Mouse (Mus musculus) hindbrain, embryonic 12.5 days (tissue): Measurements from ENCODE around the gene Jmjd1c. TPM values are rescaled to one million over a fixed set of nuclear protein-coding genes. Genes with fewer than 3 reads are reported as not detected.
A peak's percentile ranks its signal among the peaks of the same experiment; 100 is the strongest.

Source experiments
- ATAC-seq: fragments of 200-750 bp; cut with Nextera tagmentation; 2 replicates; pipeline ENCODE4 v1.8.0; 2017; ENCODE audit warnings: moderate TSS enrichment; ENCODE audit not compliant: low FRiP score
- H3K27ac ChIP-seq: fragments of 300-500 bp; sonication (generic); 2 replicates; pipeline ENCODE4 v1.5.1; 2016; ENCODE audit warnings: mild to moderate bottlenecking
- H3K27me3 ChIP-seq: fragments of 300-500 bp; sonication (generic); 2 replicates; pipeline ENCODE4 v1.6.1; 2016; ENCODE audit warnings: mild to moderate bottlenecking
- H3K36me3 ChIP-seq: fragments of 300-500 bp; sonication (generic); 2 replicates; pipeline ENCODE4 v1.6.1; 2016; ENCODE audit warnings: mild to moderate bottlenecking
- H3K4me1 ChIP-seq: fragments of 300-500 bp; sonication (generic); 2 replicates; pipeline ENCODE4 v1.6.1; 2016
- H3K4me2 ChIP-seq: fragments of 300-500 bp; sonication (generic); replicated peaks from 2 replicates; pipeline ENCODE4 v1.6.1; 2016; ENCODE audit warnings: mild to moderate bottlenecking
- H3K4me3 ChIP-seq: fragments of 300-500 bp; sonication (generic); 2 replicates; pipeline ENCODE4 v1.5.1; 2016; ENCODE audit warnings: mild to moderate bottlenecking
- H3K9ac ChIP-seq: fragments of 300-500 bp; sonication (generic); 2 replicates; pipeline ENCODE4 v1.6.1; 2016; ENCODE audit warnings: mild to moderate bottlenecking, moderate library complexity
- H3K9me3 ChIP-seq: fragments of 300-500 bp; sonication (generic); replicated peaks from 2 replicates; pipeline ENCODE4 v1.6.1; 2016; ENCODE audit warnings: mild to moderate bottlenecking
- WGBS: fragments of 180-500 bp; shearing (Covaris S2); methylation state at CpG from one replicate; pipeline ENCODE4 v1.1.7; 2016; 5-methylcytosine and 5-hydroxymethylcytosine counted together
- polyA plus RNA-seq: library from polyadenylated mRNA; unstranded; fragments of >200 nt; fragmentation: Nextera tagmentation; extraction: Ambion mirVana; gene quantifications from 2 replicates; pipeline ENCODE4 v1.2.1, GENCODE M21; 2016

The Jmjd1c gene
- polyA plus RNA-seq, 1 experiment from 2014 or later: 60.1 TPM

DNA sequence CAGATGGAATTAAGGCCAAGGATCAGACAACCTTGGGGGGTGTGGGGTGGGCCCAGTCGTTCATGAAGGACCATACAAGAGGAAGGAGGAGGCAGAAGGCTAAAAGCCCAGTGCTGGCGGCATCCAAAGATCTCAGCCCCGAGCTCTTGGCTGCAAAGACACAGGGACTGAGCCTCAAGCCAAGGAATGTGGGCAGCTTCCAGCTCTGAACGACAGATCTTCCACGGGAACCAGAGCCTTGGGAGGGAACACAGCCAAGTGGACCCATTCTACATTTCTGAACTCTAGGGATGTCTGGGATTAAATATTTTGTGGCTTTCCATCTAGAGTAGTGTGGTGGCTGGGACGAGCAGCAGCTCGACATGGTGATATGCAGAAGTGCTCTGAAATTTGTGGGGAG lies 37.6 kb upstream of the Jmjd1c start:
- no peaks in the 10 kb centered on the region for H3K36me3 ChIP-seq
- no peak for ATAC-seq
- H3K4me1 ChIP-seq: peaks cover 23% of the 10 kb centered on the region
- WGBS: 79% methylated on average over 7 of the region's 7 CpGs
- H3K27me3 ChIP-seq: no peaks in the 10 kb centered on the region
- H3K9me3 ChIP-seq: no peaks in the 10 kb centered on the region
- H3K9ac ChIP-seq: no peak overlapping the region
- H3K4me2 ChIP-seq: no peak overlapping the region
- no peak overlapping the region for H3K4me3 ChIP-seq
- H3K27ac ChIP-seq: no peak overlapping the region

DNA sequence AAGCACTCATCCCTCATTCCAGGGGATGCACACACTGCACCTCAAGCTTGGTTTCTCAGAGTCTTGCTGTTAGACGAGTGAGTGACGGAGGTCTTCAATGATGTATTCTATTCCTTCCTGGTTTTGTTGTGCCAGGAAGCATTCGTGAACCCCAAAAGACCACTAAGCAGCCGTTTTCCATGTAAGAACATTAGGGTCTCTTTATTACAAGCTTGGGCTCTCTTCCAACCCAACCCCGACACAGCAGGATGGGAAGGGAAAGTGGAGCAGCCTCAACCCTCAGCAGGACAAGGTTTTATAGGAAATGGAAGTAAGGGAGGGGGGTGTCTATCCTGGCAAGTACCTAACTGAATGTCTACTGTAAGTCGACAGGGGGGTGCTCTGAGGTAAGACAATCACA lies 37.2 kb upstream of the Jmjd1c start:
- Histone ChIP-seq H3K4me3 (no peak overlapping the region), H3K9me3 (no peaks in the 10 kb centered on the region), H3K27ac (no peak overlapping the region), H3K9ac (no peak overlapping the region), H3K4me2 (no peak overlapping the region), H3K4me1 (peaks cover 20% of the 10 kb centered on the region), H3K27me3 (no peaks in the 10 kb centered on the region), H3K36me3 (no peaks in the 10 kb centered on the region)
- no peak for ATAC-seq
- 77% methylated on average over 6 of the region's 6 CpGs for WGBS

DNA sequence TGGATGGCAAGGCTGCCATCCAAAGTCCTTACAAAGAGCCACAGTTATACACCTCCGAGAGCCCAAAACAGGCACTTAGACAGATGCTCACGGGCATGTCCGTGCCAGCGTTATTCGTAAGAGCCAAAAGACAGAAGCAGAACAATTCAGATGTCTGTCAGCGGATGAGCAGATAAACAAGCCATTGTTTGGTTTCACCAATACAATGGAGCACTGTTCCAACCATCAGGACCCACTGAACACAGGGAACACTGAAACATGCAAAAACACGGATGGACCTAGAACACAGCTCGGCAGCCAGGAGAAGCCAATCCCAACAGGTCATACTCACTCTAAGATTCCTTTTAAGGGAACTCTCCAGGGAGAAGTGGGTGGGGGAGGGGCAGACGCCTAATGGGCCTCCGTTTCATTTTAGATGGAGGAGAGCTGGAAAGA lies 34.5 kb upstream of the Jmjd1c start:
- H3K4me3 ChIP-seq: no peak overlapping the region
- H3K9ac ChIP-seq: no peak overlapping the region
- no peaks in the 10 kb centered on the region for H3K27me3 ChIP-seq
- H3K36me3 ChIP-seq: no peaks in the 10 kb centered on the region
- WGBS: 24% methylated on average over 10 of the region's 10 CpGs
- H3K9me3 ChIP-seq: no peaks in the 10 kb centered on the region
- H3K4me2 ChIP-seq: peak overlapping the region; percentile 32
- peaks cover 25% of the 10 kb centered on the region for H3K4me1 ChIP-seq
- H3K27ac ChIP-seq: peak overlapping the region; percentile 75
- peak; percentile 56; the same call in 1 of the 2 replicates for ATAC-seq

DNA sequence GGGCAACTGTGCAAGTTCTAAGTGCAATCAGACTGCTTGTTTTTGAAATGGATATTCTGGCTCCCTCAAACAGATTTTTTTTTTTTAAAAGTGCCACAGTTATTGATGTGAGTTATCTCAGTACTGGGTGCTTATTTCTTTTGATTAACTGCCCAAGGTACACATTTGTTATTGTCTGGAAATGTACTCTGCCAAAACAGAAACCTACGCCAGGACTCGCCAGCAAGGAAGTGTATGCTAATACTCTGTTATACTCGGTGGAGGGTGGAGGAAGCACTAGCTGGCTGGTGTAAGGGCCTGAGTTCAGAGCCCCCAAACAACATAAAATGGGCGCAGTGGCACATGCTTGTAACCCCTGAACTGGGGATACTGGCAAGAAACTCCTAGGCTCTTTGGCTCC lies 34.1 kb upstream of the Jmjd1c start:
- WGBS: 59% methylated on average over 4 of the region's 4 CpGs
- Histone ChIP-seq H3K36me3 (no peaks in the 10 kb centered on the region), H3K27ac (peak overlapping the region; percentile 75), H3K4me1 (peaks cover 27% of the 10 kb centered on the region), H3K9me3 (no peaks in the 10 kb centered on the region), H3K4me2 (peak overlapping the region; percentile 32; the same call in 1 of the 2 replicates), H3K4me3 (no peak overlapping the region), H3K9ac (no peak overlapping the region), H3K27me3 (no peaks in the 10 kb centered on the region)
- ATAC-seq: no peak

DNA sequence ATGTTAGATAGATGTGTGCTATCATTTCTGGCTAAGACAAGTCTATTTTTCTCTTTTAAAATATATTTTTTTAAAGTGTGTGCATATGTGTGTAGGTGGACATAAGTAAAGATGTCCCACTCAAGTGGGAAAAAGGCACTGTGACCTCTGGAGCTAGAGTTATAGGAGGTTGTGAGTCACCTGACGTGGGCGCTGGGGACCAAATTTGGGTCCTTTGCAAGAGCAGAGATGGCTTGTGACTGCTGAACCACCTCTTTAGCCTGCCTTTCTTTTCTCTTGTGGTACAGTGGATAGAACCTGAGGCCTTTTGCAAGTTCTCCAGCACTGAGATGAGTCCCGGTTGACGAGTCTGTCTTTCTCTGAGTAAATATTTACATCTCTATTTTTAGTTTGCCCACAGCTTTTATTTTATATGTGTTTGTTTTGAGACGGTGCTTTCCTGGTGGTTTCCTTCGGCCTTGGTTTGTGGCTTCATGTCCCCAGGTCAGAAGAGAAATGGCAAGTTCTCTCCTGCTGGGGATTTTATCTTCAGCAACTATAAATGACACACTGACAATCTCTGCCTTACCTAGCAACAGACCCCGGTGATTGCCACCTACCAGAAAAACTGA lies 30.5 kb upstream of the Jmjd1c start:
- no peak for ATAC-seq
- WGBS: 79% methylated on average over 7 of the region's 7 CpGs
- no peaks in the 10 kb centered on the region for H3K27me3 ChIP-seq
- H3K4me3 ChIP-seq: no peak overlapping the region
- H3K9ac ChIP-seq: no peak overlapping the region
- no peak overlapping the region for H3K4me2 ChIP-seq
- peaks cover 26% of the 10 kb centered on the region for H3K4me1 ChIP-seq
- H3K9me3 ChIP-seq: 0 out of 2 replicates have a peak, but pooled peaks cover 4% of the 10 kb centered on the region
- peak overlapping the region; percentile 45; the same call in 1 of the 2 replicates for H3K27ac ChIP-seq
- no peaks in the 10 kb centered on the region for H3K36me3 ChIP-seq

DNA sequence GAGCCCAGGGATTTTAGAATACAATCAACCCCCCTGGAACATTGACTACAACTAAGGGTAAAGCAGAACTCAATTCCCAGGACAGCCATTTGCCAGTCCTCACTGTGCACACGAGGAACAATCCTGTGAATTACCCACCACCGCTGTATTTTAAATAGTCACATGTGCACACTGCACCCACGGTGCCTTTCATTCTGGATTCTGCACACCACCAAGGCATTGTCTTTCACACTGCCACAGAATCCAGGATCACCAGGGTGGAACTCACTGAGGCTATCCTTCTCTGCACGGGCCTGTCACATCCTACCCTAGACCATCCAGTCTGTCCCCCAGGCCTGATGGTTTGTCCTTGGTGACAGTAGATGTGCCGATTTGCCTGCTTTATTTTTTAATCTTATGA lies 30.0 kb upstream of the Jmjd1c start:
- ATAC-seq: peak; percentile 66
- Histone ChIP-seq H3K4me2 (no peak overlapping the region), H3K36me3 (no peaks in the 10 kb centered on the region), H3K4me3 (no peak overlapping the region), H3K27ac (peak overlapping the region; percentile 45), H3K27me3 (no peaks in the 10 kb centered on the region), H3K9ac (no peak overlapping the region), H3K4me1 (peaks cover 26% of the 10 kb centered on the region), H3K9me3 (0 out of 2 replicates have a peak, but pooled peaks cover 4% of the 10 kb centered on the region)
- 42% methylated on average over 5 of the region's 5 CpGs for WGBS

DNA sequence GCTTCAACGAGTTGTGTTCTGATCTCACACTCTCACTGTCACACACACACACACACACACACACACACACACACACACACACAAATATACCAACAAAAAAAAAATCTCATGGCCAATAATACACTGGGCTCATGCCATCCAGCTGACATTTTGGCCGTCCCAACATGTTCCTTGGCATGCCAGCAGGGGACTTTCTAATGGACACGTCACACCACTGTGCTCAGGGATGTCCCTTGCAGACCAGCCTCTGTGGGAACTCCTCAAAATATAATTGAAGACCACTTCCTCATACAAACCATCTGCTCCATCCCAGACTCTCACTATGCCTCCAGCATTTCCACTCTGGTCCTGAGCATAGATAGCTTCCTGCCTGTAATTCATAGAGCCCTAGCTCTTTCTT lies 29.5 kb upstream of the Jmjd1c start:
- Histone ChIP-seq H3K4me1 (peaks cover 22% of the 10 kb centered on the region), H3K4me2 (no peak overlapping the region), H3K9ac (no peak overlapping the region), H3K36me3 (no peaks in the 10 kb centered on the region), H3K27ac (peak overlapping the region; percentile 23; the same call in 1 of the 2 replicates), H3K4me3 (no peak overlapping the region), H3K27me3 (no peaks in the 10 kb centered on the region), H3K9me3 (0 out of 2 replicates have a peak, but pooled peaks cover 4% of the 10 kb centered on the region)
- ATAC-seq: peak; percentile 46
- 58% methylated on average over 3 of the region's 3 CpGs for WGBS

DNA sequence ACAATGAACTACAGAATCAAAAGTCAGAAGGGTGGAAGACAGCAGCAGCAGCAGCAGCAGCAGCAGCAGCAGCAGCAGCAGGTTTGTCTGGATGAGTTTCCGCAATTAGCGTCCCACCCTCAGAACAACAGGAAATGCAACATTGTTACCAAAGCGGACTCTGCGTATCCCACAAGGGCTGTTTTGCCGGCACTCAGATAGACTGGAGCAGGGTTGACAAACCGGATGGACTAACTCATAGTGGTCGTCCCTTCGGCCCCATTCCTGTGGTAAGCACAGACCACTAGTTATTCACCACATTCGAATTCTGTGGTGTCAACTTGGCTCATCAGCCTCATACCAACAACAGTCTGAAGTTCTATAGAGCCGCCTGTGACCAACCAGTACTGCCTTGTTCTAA lies 26.9 kb upstream of the Jmjd1c start:
- H3K4me2 ChIP-seq: no peak overlapping the region
- no peaks in the 10 kb centered on the region for H3K27me3 ChIP-seq
- H3K4me1 ChIP-seq: peaks cover 13% of the 10 kb centered on the region; the same call in 1 of the 2 replicates
- H3K9me3 ChIP-seq: 0 out of 2 replicates have a peak, but pooled peaks cover 4% of the 10 kb centered on the region
- no peak overlapping the region for H3K27ac ChIP-seq
- ATAC-seq: no peak
- no peak overlapping the region for H3K4me3 ChIP-seq
- 93% methylated on average over 10 of the region's 10 CpGs for WGBS
- H3K9ac ChIP-seq: no peak overlapping the region
- H3K36me3 ChIP-seq: no peaks in the 10 kb centered on the region

DNA sequence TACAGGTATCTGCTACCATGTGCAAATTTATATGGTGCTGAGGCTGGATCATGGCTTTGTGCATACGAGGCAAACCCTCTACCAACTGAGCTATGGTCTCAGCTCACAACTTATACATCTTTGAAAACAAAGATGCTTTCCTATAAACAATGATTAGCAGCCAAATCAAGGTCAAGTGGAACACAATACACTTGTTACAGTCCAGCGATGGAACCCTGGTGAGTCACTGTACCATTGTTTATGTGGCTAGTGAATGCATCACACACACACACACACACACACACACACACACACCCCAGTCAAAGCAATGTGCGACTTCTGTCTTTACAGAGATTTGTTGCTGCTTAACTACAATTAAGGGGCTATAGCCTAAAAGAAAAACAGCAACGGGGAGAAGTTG lies 24.5 kb upstream of the Jmjd1c start:
- WGBS: 86% methylated on average over 4 of the region's 4 CpGs

DNA sequence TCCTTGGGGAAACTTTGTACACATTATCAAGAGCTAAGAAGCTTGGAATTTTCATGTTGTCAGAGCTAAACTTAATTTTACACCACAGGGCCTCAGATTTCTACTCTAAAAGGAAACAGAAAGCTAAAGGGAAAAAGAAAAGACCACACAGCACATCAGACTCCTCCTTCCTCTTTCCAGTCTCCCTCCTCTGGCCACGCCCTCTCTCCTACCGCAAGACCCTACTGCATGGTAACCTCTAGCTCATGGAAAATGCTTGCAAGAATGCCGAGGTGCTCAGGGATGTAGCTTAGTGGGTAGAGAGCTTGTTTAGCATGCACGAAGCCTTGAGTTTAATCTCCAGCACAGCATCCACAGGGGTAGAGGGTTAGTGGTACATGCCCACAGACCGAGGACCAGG lies 24.0 kb upstream of the Jmjd1c start:
- ATAC-seq: no peak
- H3K9ac ChIP-seq: no peak overlapping the region
- no peak overlapping the region for H3K4me2 ChIP-seq
- 0 out of 2 replicates have a peak, but pooled peaks cover 4% of the 10 kb centered on the region for H3K9me3 ChIP-seq
- no peaks in the 10 kb centered on the region for H3K27me3 ChIP-seq
- peaks cover 8% of the 10 kb centered on the region for H3K4me1 ChIP-seq
- WGBS: 89% methylated on average over 5 of the region's 5 CpGs
- H3K36me3 ChIP-seq: no peaks in the 10 kb centered on the region
- no peak overlapping the region for H3K4me3 ChIP-seq
- H3K27ac ChIP-seq: no peak overlapping the region

More for the DNA sequence above, 24.5 kb upstream of the Jmjd1c start:
- ATAC-seq: no peak
- Histone ChIP-seq H3K4me2 (no peak overlapping the region), H3K9me3 (0 out of 2 replicates have a peak, but pooled peaks cover 4% of the 10 kb centered on the region), H3K4me1 (peaks cover 6% of the 10 kb centered on the region; the same call in 1 of the 2 replicates), H3K27me3 (no peaks in the 10 kb centered on the region), H3K27ac (no peak overlapping the region), H3K9ac (no peak overlapping the region), H3K4me3 (no peak overlapping the region), H3K36me3 (no peaks in the 10 kb centered on the region)

DNA sequence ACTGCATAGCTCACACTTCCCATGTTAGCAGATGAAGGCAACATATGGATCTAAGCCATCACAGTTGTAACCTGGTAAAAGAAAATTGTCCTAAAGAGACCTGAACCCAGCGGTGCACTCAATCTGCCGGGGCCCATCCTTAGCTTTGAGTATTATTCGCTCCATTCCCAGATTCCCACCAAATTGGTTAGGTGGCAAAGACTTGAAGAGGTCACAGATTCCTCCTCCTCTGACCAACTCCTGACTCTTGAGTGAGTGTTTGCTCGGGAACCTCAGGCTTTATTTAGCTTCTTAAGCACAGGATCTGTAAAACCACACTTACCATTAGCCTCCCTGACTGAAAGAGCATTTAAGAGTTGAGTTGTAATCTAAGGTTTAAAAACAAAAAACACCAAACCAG lies 23.3 kb upstream of the Jmjd1c start:
- Histone ChIP-seq H3K27me3 (no peaks in the 10 kb centered on the region), H3K4me1 (peaks cover 8% of the 10 kb centered on the region), H3K27ac (no peak overlapping the region), H3K36me3 (no peaks in the 10 kb centered on the region), H3K9me3 (0 out of 2 replicates have a peak, but pooled peaks cover 4% of the 10 kb centered on the region), H3K4me2 (no peak overlapping the region), H3K9ac (no peak overlapping the region), H3K4me3 (no peak overlapping the region)
- 93% methylated on average over 4 of the region's 4 CpGs for WGBS
- no peak for ATAC-seq

DNA sequence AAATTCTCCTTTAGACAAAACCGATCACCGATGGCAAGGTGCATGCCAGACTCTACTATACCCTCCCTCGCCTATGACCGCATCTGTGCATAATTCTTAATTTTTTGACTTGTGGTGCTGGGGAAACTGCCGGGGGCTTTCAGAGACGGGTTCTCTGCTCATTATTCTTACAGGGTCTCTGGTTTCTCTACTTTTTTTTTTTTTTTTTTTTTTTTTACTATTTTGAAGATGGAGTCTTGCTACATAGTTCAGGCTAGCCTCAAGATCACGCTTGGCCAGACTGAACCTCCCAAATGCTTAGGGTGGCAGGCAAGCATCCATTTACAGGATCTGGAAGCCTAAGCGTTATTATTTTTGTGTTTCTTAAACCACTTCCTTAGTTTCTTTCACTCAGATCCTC lies 22.3 kb upstream of the Jmjd1c start:
- H3K9me3 ChIP-seq: 0 out of 2 replicates have a peak, but pooled peaks cover 4% of the 10 kb centered on the region
- H3K27ac ChIP-seq: no peak overlapping the region
- H3K9ac ChIP-seq: no peak overlapping the region
- H3K4me1 ChIP-seq: peaks cover 8% of the 10 kb centered on the region
- ATAC-seq: no peak
- H3K4me3 ChIP-seq: no peak overlapping the region
- no peaks in the 10 kb centered on the region for H3K27me3 ChIP-seq
- no peaks in the 10 kb centered on the region for H3K36me3 ChIP-seq
- 97% methylated on average over 8 of the region's 8 CpGs for WGBS
- no peak overlapping the region for H3K4me2 ChIP-seq
